Mouse (Mus musculus): ENCODE data around the gene Tbc1d14. TPM values are rescaled to one million over a fixed set of nuclear protein-coding genes. Genes with fewer than 3 reads are reported as not detected.

The Tbc1d14 gene
- total and polyA plus RNA-seq, 2 experiments from 2014 or later, result 3.9 to 8.3 TPM

DNA sequence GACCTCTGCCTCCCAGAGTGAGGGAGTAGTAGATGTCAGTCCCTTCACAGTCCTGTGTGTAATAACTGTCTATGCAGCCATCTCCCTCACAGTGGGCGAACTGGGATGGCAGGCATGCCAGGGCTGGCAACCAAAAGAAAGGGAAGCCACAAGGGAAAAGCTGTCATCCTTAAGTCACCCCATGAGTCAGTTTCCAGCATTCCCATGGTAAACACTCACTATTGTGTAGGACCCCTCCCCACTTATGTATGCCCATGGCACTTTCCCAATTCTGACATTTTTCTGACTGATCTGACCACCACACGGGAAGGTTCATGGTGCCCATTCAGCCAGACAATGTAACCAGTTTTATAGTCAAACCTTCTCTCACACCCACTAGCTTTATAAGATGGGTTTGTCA, 132.4 kb downstream of the Tbc1d14 start:
- Histone ChIP-seq H3K9me3 (replicated peaks; ENCODE audit: control insufficient read depth, low read length) (no peaks in the 10 kb centered on the region), H3K4me2 (ENCODE audit: low read depth, low read length) (no peak overlapping the region), H3K27ac (ENCODE audit: low read depth) (no peak overlapping the region), H3K27me3 (ENCODE audit: control insufficient read depth, insufficient read depth, low read length) (peaks cover 16% of the 10 kb centered on the region), H3K36me3 (replicated peaks; ENCODE audit: control insufficient read depth, insufficient read depth, low read length) (no peaks in the 10 kb centered on the region), H3K4me1 (ENCODE audit: control insufficient read depth, insufficient read depth) (peaks cover 6% of the 10 kb centered on the region; the same call in 1 of the 2 replicates), H3K4me3 (ENCODE audit: low read depth, low read length) (no peak overlapping the region), H3K9ac (replicated peaks; ENCODE audit: low read depth, low read length) (no peak overlapping the region)
- TF ChIP-seq CTCF (IDR thresholded peaks at IDR 0.05; ENCODE audit: low read depth) (no peak), EP300 (IDR thresholded peaks at IDR 0.05; ENCODE audit: low read depth) (no peak)
- 100% methylated on average over 2 of the region's 2 CpGs for WGBS
- no peak for DNase-seq (ENCODE audit: low spot score)
- no peak for ATAC-seq (ENCODE audit: insufficient read depth, low read depth)

DNA sequence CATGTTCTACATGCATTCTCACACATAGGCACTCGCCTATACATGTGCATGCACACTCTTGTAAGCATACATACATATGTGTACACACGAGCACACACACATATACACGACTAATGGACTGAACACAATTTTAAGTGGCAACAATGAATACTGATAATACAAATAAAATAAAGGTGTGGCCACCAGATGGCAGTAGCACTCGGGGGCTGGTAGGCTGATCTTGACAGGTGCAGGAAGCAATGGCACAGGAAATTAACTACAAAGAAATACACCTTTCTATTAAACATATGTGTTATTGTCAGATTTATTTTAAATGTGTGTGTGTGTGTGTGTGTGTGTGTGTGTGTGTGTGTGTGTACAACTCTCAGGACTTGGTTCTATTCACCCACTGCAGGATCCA, 134.2 kb downstream of the Tbc1d14 start:
- H3K9ac ChIP-seq (replicated peaks; ENCODE audit: low read depth, low read length), result no peak overlapping the region
- peak; percentile 28 for DNase-seq (ENCODE audit: low spot score)
- H3K27ac ChIP-seq (ENCODE audit: low read depth), result no peak overlapping the region
- no peak overlapping the region for H3K4me3 ChIP-seq (ENCODE audit: low read depth, low read length)
- TF ChIP-seq EP300 (IDR thresholded peaks at IDR 0.05; ENCODE audit: low read depth) (no peak), CTCF (IDR thresholded peaks at IDR 0.05; ENCODE audit: low read depth) (peak; percentile 70)
- peaks cover 29% of the 10 kb centered on the region for H3K27me3 ChIP-seq (ENCODE audit: control insufficient read depth, insufficient read depth, low read length)
- WGBS, result 7% methylated on average over 4 of the region's 4 CpGs
- no peak for ATAC-seq (ENCODE audit: insufficient read depth, low read depth)
- H3K4me2 ChIP-seq (ENCODE audit: low read depth, low read length), result no peak overlapping the region
- peaks cover 4% of the 10 kb centered on the region; the same call in 1 of the 2 replicates for H3K4me1 ChIP-seq (ENCODE audit: control insufficient read depth, insufficient read depth)
- H3K9me3 ChIP-seq (replicated peaks; ENCODE audit: control insufficient read depth, low read length), result no peaks in the 10 kb centered on the region
- no peaks in the 10 kb centered on the region for H3K36me3 ChIP-seq (replicated peaks; ENCODE audit: control insufficient read depth, insufficient read depth, low read length)

DNA sequence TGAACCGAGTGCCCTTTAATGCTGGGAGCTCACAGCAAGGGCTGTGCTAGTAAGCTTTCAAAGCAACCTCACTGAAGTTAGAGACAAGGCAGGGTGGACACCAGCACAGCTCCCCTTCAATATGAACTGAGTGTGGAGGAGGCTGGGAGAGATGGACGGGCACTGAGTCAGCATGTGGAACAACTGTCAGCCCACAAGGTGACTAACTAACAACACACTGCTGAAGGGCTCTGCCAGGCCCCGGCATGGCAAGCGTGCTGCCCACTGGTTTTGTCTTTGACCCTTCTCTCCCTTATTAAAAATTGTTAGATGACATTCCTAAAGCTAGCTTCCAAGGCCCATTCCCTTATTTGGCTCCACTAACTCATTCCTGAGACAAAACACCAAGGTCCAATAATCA, 135.4 kb downstream of the Tbc1d14 start:
- ATAC-seq (ENCODE audit: insufficient read depth, low read depth) (no peak), DNase-seq (ENCODE audit: low spot score) (no peak)
- Histone ChIP-seq H3K4me1 (ENCODE audit: control insufficient read depth, insufficient read depth) (peaks cover 4% of the 10 kb centered on the region; the same call in 1 of the 2 replicates), H3K9ac (replicated peaks; ENCODE audit: low read depth, low read length) (no peak overlapping the region), H3K27ac (ENCODE audit: low read depth) (no peak overlapping the region), H3K9me3 (replicated peaks; ENCODE audit: control insufficient read depth, low read length) (no peaks in the 10 kb centered on the region), H3K36me3 (replicated peaks; ENCODE audit: control insufficient read depth, insufficient read depth, low read length) (no peaks in the 10 kb centered on the region), H3K4me3 (ENCODE audit: low read depth, low read length) (no peak overlapping the region), H3K27me3 (ENCODE audit: control insufficient read depth, insufficient read depth, low read length) (peaks cover 29% of the 10 kb centered on the region), H3K4me2 (ENCODE audit: low read depth, low read length) (no peak overlapping the region)
- no peak for TF ChIP-seq CTCF (IDR thresholded peaks at IDR 0.05; ENCODE audit: low read depth)
- TF ChIP-seq EP300 (IDR thresholded peaks at IDR 0.05; ENCODE audit: low read depth), result no peak
- 78% methylated on average over 4 of the region's 4 CpGs for WGBS

DNA sequence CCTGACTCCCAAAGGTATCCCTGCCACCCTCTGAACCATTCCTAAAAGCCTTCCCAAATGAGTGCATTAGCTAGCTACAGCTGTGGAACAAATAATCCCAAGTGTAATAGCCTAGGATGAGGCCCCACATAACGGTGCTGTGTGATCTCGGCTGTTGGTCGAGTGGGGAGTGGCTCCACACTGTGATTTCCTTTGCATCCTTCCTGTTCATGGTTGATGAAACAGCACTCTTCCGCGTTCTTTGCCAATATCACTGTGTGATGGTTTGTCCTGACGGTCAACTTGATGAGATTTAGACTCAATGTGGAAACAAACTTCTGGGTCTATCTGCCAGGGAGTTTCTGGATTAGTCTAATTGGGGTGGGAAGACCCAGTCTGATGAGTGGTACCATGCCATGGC, 140.3 kb downstream of the Tbc1d14 start:
- H3K27me3 ChIP-seq (ENCODE audit: control insufficient read depth, insufficient read depth, low read length), result peaks cover 34% of the 10 kb centered on the region
- ATAC-seq (ENCODE audit: insufficient read depth, low read depth), result no peak
- TF ChIP-seq EP300 (IDR thresholded peaks at IDR 0.05; ENCODE audit: low read depth), result no peak
- no peak for TF ChIP-seq CTCF (IDR thresholded peaks at IDR 0.05; ENCODE audit: low read depth)
- H3K4me3 ChIP-seq (ENCODE audit: low read depth, low read length), result no peak overlapping the region
- H3K4me2 ChIP-seq (ENCODE audit: low read depth, low read length), result no peak overlapping the region
- WGBS, result 76% methylated on average over 6 of the region's 6 CpGs
- no peaks in the 10 kb centered on the region for H3K9me3 ChIP-seq (replicated peaks; ENCODE audit: control insufficient read depth, low read length)
- no peak for DNase-seq (ENCODE audit: low spot score)
- H3K36me3 ChIP-seq (replicated peaks; ENCODE audit: control insufficient read depth, insufficient read depth, low read length), result no peaks in the 10 kb centered on the region
- H3K9ac ChIP-seq (replicated peaks; ENCODE audit: low read depth, low read length), result no peak overlapping the region
- no peak overlapping the region for H3K27ac ChIP-seq (ENCODE audit: low read depth)
- peaks cover 25% of the 10 kb centered on the region for H3K4me1 ChIP-seq (ENCODE audit: control insufficient read depth, insufficient read depth)

DNA sequence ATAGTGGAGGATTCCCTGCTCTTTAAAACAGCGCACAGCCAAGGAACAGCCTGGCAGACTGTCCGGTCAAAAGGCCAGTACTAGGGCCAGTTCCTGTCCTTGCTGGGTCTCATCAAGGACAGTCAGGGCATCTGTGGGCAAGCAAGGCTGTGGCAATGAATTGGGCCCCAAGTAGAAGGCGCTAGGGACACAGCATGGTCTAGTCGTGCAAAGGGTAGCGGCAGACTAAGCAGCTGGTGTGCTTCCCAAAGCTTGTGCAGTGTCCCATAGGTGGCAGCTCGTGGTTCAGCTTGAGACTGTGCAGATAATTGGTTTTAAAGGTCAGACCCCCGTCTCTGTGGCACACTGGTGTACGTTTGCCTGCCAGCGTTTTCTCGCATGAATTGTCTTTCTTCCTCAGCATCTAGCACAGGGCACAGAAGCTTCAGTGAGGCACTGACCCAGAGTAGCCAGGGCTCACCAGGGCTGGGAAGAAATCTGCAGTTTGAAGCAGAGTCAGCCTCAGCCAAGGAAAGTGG, 141.1 kb downstream of the Tbc1d14 start:
- Histone ChIP-seq H3K27ac (ENCODE audit: low read depth) (no peak overlapping the region), H3K4me2 (ENCODE audit: low read depth, low read length) (no peak overlapping the region), H3K27me3 (ENCODE audit: control insufficient read depth, insufficient read depth, low read length) (peaks cover 42% of the 10 kb centered on the region), H3K9ac (replicated peaks; ENCODE audit: low read depth, low read length) (no peak overlapping the region), H3K4me1 (ENCODE audit: control insufficient read depth, insufficient read depth) (peaks cover 25% of the 10 kb centered on the region), H3K36me3 (replicated peaks; ENCODE audit: control insufficient read depth, insufficient read depth, low read length) (no peaks in the 10 kb centered on the region), H3K9me3 (replicated peaks; ENCODE audit: control insufficient read depth, low read length) (no peaks in the 10 kb centered on the region), H3K4me3 (ENCODE audit: low read depth, low read length) (no peak overlapping the region)
- no peak for DNase-seq (ENCODE audit: low spot score)
- no peak for TF ChIP-seq CTCF (IDR thresholded peaks at IDR 0.05; ENCODE audit: low read depth)
- TF ChIP-seq EP300 (IDR thresholded peaks at IDR 0.05; ENCODE audit: low read depth), result no peak
- 67% methylated on average over 10 of the region's 10 CpGs for WGBS
- ATAC-seq (ENCODE audit: insufficient read depth, low read depth), result no peak

DNA sequence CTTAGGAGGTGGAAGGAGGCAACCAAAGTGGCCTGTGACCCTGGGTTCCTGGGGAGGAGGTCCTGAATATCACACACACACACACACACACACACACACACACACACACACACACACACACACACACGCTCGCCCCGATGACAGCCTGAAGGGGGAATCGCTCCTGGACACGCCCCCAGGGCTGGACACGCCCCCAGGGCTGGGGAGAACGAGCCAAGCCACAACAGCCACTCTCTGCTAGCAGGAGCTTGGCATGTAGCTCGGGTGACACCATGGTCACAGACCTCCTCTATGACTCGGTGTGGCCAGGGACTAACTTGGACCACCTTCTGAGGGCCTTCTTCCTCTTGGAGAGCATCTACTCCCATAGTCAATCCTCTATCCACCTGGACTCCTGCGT, 142.0 kb downstream of the Tbc1d14 start:
- Histone ChIP-seq H3K4me3 (ENCODE audit: low read depth, low read length) (no peak overlapping the region), H3K4me1 (ENCODE audit: control insufficient read depth, insufficient read depth) (peaks cover 25% of the 10 kb centered on the region), H3K4me2 (ENCODE audit: low read depth, low read length) (no peak overlapping the region), H3K27me3 (ENCODE audit: control insufficient read depth, insufficient read depth, low read length) (peaks cover 42% of the 10 kb centered on the region), H3K9ac (replicated peaks; ENCODE audit: low read depth, low read length) (no peak overlapping the region), H3K36me3 (replicated peaks; ENCODE audit: control insufficient read depth, insufficient read depth, low read length) (no peaks in the 10 kb centered on the region), H3K27ac (ENCODE audit: low read depth) (no peak overlapping the region), H3K9me3 (replicated peaks; ENCODE audit: control insufficient read depth, low read length) (no peaks in the 10 kb centered on the region)
- TF ChIP-seq CTCF (IDR thresholded peaks at IDR 0.05; ENCODE audit: low read depth), result no peak
- no peak for TF ChIP-seq EP300 (IDR thresholded peaks at IDR 0.05; ENCODE audit: low read depth)
- 14% methylated on average over 9 of the region's 10 CpGs for WGBS
- 0 out of 2 replicates have a peak, but pooled peaks have one; percentile 34 for ATAC-seq (ENCODE audit: insufficient read depth, low read depth)
- DNase-seq (ENCODE audit: low spot score), result no peak

Measured in heart, postnatal 0 days (tissue).